Mouse (Mus musculus): ENCODE results near the gene Txlnb. TPM values are rescaled to one million over a fixed set of nuclear protein-coding genes. Genes with fewer than 3 reads are reported as not detected.

Gene Txlnb
- total and polyA plus RNA-seq, 3 experiments, result 102 to 403 (median 312) TPM

GRCm38 (mm10) chr10:17878002-17878919 lies 82.2 kb downstream of the Txlnb start:
- Histone ChIP-seq H3K36me3 (ENCODE audit: control insufficient read depth, insufficient read depth, low read length) (no peaks in the 10 kb centered on the region), H3K79me2 (replicated peaks; ENCODE audit: control insufficient read depth, insufficient read depth, low read length) (no peaks in the 10 kb centered on the region), H3K27me3 (ENCODE audit: control insufficient read depth, insufficient read depth, low read length) (no peaks in the 10 kb centered on the region), H3K4me3 (no peak overlapping the region), H3K27ac (no peak overlapping the region), H3K9ac (ENCODE audit: low read depth, low read length) (no peak overlapping the region), H3K4me1 (ENCODE audit: control insufficient read depth, insufficient read depth, low read length) (no peaks in the 10 kb centered on the region)
- intact Hi-C loops (cut with DNase I), result no loop called here
- TF ChIP-seq CTCF (IDR thresholded peaks at IDR 0.05), result no peak
- no peak for TF ChIP-seq POLR2A (IDR thresholded peaks at IDR 0.05; ENCODE audit: insufficient read depth, low read depth, low read length)
- TF ChIP-seq EP300 (IDR thresholded peaks at IDR 0.05; ENCODE audit: insufficient read depth, low read depth, low read length), result no peak
- DNase-seq, result no peak
- 51% methylated on average over 8 of the region's 8 CpGs for WGBS

GRCm38 (mm10) chr10:17880038-17880437 lies 84.0 kb downstream of the Txlnb start:
- Histone ChIP-seq H3K79me2 (replicated peaks; ENCODE audit: control insufficient read depth, insufficient read depth, low read length) (no peaks in the 10 kb centered on the region), H3K9ac (ENCODE audit: low read depth, low read length) (no peak overlapping the region), H3K4me3 (no peak overlapping the region), H3K36me3 (ENCODE audit: control insufficient read depth, insufficient read depth, low read length) (no peaks in the 10 kb centered on the region), H3K27me3 (ENCODE audit: control insufficient read depth, insufficient read depth, low read length) (no peaks in the 10 kb centered on the region), H3K4me1 (ENCODE audit: control insufficient read depth, insufficient read depth, low read length) (no peaks in the 10 kb centered on the region), H3K27ac (no peak overlapping the region)
- DNase-seq, result no peak
- TF ChIP-seq POLR2A (IDR thresholded peaks at IDR 0.05; ENCODE audit: insufficient read depth, low read depth, low read length) (no peak), EP300 (IDR thresholded peaks at IDR 0.05; ENCODE audit: insufficient read depth, low read depth, low read length) (no peak)
- intact Hi-C loops (cut with DNase I), result no loop called here
- 90% methylated on average over 3 of the region's 3 CpGs for WGBS

- Histone ChIP-seq H3K27me3 (ENCODE audit: control insufficient read depth, insufficient read depth, low read length) (no peaks in the 10 kb centered on the region), H3K4me3 (no peak overlapping the region), H3K9ac (ENCODE audit: low read depth, low read length) (no peak overlapping the region), H3K79me2 (replicated peaks; ENCODE audit: control insufficient read depth, insufficient read depth, low read length) (no peaks in the 10 kb centered on the region), H3K27ac (no peak overlapping the region), H3K4me1 (ENCODE audit: control insufficient read depth, insufficient read depth, low read length) (no peaks in the 10 kb centered on the region), H3K36me3 (ENCODE audit: control insufficient read depth, insufficient read depth, low read length) (no peaks in the 10 kb centered on the region)
- intact Hi-C loops (cut with DNase I), result no loop called here
- no peak for DNase-seq
- TF ChIP-seq POLR2A (IDR thresholded peaks at IDR 0.05; ENCODE audit: insufficient read depth, low read depth, low read length), result no peak
- TF ChIP-seq EP300 (IDR thresholded peaks at IDR 0.05; ENCODE audit: insufficient read depth, low read depth, low read length), result no peak
- no peak for TF ChIP-seq CTCF (IDR thresholded peaks at IDR 0.05)
- WGBS, result 84% methylated on average over 2 of the region's 2 CpGs
Measured at GRCm38 (mm10) chr10:17880724-17881123, 84.7 kb downstream of the Txlnb start.

Other genes starting within 250 kb of the Txlnb start
- 10 to 100 TPM; 38.7 to 54.0 TPM for gene Cited2, start 73.0 kb upstream of the Txlnb start, total RNA-seq (2021)
- gene Cited2, start 73.0 kb upstream of the Txlnb start, polyA plus RNA-seq (2012; rRNA removed), result 22.2 and 23.8 TPM in 2 replicates
- 10 to 100 TPM; 30.0 to 31.0 TPM for gene Heca, start 151.8 kb downstream of the Txlnb start, total RNA-seq (2021)
- 11.7 and 21.2 TPM in 2 replicates for gene Heca, start 151.8 kb downstream of the Txlnb start, polyA plus RNA-seq (2012; rRNA removed)
- 10 to 100 TPM; 25.3 to 27.0 TPM for gene Abracl, start 227.1 kb downstream of the Txlnb start, total RNA-seq (2021)
- gene Abracl, start 227.1 kb downstream of the Txlnb start, polyA plus RNA-seq (2012; rRNA removed), result 13.9 and 20.7 TPM in 2 replicates

Measured in heart, adult 2 months (tissue).